Mouse (Mus musculus) embryonic fibroblast, embryonic 13.5 days (primary cell): ENCODE data around the gene Galnt7.

Experiments used
- CTCF ChIP-seq: IDR thresholded peaks from 2 replicates; pipeline ENCODE4 v1.5.1; 2011; ENCODE audit warnings: mild to moderate bottlenecking, control low read depth, low read length, moderate library complexity, borderline replicate concordance; ENCODE audit not compliant: insufficient read depth
- POLR2A ChIP-seq: IDR thresholded peaks from 2 replicates; pipeline ENCODE4 v1.6.1; 2011; ENCODE audit warnings: low read depth, mild to moderate bottlenecking, control low read depth, low read length, moderate library complexity

GRCm38 (mm10) chr8:57491873-57492272, 161.0 kb downstream of the Galnt7 start:
- no peak for TF ChIP-seq CTCF
- no peak for TF ChIP-seq POLR2A
